Mouse (Mus musculus): ENCODE results near the gene Hcn1.

Hcn1 gene

DNA sequence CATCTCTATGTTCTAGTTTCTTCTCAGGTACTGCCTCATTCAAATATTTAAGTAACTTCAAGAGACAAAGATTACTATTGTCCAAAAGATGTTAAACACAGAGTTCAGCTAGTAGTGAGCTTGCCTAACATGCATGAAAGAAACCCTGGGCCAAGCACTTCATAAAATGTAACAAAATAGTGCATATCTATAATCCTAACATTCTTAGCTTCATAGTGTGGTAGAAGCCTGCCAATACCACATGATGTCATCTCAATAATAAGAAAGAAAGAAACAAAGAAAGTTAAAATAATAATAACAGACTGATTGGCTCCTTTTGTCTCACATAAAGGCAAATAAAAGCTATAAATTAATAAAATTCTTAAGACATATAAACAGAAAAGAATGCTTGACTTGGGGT lies 103.5 kb downstream of the Hcn1 start:
- DNase-seq (ENCODE audit: low read depth, low spot score): no peak

DNA sequence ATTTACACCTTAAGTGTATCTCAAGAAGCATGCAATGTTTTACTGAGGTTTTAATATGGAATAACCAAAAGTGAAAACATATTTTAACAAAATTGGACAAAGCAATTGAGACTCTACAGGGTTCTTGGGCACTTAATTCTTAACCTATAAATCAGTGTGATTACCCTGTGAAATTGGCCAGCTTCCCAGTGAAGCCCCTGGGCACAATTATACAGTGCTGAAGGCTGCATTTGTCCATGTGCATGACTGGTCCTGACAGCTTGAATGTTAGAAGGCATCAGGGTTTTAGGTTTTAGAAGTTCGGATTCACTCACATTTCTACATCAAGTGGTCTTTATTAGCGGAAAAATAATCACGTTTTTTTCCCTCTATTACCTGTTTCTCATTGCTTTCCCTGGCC lies 103.9 kb downstream of the Hcn1 start:
- no peak for DNase-seq (ENCODE audit: low read depth, low spot score)

DNA sequence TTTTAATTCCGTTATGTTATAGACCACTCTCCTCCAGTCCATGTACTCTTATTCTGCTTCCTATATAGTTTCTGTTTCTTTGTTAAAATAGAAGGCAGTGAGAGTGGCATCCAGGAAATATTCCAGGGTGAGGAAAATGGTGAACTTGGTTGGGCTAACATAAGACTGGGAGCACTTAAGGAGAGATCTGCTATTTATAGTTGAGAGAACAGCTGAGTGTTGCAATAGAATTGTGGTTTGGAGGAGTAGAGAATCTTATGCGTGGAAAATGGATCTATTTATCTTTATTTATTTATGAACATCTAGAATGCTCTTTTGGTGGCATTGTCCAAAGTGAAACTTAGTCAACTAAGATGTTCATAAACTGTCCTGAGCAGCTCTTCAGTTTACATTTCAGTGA lies 104.4 kb downstream of the Hcn1 start:
- DNase-seq (ENCODE audit: low read depth, low spot score): no peak

DNA sequence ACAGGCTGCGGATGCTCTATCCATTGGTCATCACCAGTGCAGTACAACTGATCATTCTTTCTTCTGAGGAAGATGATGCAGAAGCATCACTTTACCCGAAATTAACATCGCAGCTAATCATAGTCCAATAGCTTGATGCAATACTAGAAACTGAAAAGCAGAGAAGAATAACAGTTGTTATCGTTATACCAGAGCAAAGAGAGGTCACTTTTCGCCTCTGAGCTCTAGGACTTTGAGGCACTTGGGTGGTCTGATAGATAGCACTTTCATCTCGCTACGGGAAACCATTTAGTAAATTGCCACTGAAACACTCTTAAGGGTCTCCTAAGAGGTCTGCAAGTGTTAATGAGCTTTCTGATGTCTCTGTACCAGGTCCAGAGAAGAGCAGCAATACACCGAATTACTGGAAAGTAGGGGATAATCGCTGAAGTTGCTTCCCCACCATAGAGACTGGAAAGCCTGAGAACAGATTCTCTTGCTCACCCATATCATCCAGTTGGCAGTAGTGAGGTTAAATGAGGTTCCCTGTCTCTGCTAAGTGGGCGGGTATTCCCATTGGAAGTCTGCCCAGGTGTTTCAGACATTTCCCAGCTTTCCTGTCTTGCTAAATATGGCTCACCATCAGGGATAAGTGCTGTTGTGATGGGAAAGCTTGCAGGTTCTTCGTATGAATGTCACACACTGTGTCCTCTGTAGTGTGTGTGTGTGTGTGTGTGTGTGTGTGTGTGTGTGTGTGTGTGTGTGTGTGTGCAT lies 105.0 kb downstream of the Hcn1 start:
- DNase-seq (ENCODE audit: low read depth, low spot score): no peak

DNA sequence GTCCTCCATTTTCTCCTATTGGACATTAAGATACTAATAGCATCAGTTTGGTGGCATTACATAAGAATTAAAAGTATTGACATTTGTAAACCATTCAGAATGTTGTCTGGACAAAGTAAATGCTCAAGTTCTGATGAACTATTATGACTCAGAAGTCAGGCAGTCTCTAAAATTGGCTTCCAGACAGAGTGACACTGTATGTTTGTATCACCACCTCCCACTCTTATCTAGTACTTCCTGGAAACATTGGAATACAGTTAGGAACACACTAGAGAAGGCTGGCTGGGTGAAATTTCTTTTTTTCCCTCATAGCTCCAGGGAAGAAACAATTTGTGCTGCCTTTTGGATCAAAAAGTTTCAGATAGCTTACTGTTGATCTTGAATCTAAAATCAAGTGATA lies 108.7 kb downstream of the Hcn1 start:
- no peak for DNase-seq (ENCODE audit: low read depth, low spot score)

DNA sequence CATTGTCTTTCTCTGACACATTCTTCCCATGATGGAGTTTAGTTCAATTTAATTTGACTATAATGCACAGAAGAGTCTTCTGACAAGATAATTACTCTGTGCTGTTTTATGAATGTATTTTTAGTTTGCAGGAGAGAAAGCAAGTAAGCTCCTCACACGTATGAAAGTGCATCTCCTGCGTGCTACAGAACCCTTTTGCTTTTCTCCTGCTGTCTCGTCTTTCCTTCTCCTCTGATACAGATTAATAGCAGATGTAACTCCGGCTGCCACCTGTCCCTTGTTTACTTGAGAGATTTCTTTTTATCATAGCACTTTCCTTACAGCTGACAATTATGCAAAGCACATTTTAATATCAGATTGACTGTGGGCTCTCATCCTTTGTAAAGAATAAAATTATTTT lies 120.0 kb downstream of the Hcn1 start:
- DNase-seq (ENCODE audit: low read depth, low spot score): no peak

DNA sequence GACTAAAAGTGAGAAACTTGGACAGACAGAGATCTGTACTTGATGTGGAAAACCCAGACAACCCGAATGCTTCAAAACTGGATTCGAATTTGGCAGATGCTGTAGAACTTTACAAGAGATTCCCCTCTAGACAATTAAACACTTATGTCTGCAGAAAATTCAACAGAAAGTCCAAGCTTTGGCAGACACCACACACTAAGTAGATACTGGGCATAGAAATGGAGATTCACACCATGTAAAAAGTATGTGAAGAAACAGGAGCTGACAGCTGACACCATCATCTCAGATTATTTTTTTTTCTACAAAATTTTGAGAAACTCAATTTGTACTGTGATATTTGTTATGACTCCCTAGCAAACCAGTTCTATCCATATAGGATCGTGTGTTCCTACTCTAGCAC lies 122.0 kb downstream of the Hcn1 start:
- no peak for DNase-seq (ENCODE audit: low read depth, low spot score)

DNA sequence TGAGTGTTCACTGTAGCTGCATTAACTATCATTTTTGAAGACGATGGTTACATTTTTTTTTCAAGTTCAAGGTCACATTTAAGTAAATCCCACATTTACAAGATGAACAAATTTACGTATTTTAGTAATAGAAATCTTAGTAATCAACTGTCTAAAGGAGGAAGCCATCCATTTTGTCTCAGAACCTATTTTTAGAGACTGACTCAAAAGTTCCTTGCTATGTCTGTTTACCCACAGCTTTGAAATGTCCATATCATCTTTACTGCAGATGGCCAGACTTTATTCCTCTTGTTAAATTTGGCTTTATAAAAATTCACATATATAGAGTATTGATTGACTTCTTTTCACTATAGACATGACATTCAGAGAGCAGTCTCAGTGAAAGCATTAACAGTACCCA lies 126.3 kb downstream of the Hcn1 start:
- DNase-seq (ENCODE audit: low read depth, low spot score): no peak

DNA sequence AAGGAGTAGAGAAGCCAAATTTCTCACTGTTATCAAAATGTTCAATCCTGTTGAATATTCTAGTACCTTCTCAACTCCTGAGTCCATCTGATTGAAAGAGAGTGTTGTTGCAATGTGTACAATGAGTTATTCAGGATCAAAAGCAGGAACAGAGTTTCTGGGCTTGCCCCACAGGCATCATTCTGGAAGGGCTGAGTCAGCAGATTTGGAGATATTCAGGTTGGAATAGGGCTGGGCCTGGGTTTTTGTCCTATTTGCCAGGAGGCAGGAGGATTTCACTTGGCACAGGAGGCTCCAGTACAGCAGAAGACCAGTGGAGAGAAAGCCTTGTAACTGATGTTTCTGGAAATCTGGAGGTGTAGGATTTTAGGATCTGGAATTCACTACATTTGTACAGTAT lies 130.6 kb downstream of the Hcn1 start:
- DNase-seq (ENCODE audit: low read depth, low spot score): no peak

DNA sequence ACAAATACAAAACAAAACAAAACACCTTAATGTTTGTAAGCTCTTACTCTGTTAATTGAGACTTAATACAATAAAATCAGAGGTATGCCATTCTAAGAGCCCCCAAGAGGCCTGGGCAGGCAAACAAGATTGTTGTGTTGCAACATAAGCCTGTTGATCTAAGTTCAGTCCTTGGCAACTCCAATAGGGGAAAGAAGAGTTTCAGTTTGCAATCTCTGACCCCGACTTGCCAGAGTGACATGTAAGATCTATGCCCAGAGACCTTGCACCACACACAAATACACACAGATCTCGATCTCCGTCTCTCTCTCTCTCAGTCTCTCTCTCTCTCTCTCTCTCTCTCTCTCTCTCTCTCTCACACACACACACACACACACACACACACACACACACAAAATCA lies 142.3 kb downstream of the Hcn1 start:
- no peak for DNase-seq (ENCODE audit: low read depth, low spot score)

DNA sequence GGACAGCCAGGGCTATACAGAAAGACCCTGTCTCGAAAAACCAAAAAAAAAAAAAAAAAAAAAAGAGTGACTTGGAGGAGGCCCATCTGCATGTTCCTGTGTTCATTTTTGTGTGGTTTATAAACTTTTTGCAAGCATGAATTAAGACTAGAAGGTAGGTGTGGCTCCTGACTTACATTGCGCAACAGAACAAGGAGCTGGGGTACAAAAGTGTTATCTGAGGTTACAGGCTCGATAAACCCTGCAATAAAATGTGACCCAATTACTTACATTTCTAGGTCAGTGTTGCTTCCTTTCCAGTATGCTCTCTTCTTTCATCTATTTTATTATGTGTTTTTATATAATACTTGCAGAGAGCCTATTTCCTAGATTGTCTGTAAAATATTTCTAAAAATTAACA lies 143.1 kb downstream of the Hcn1 start:
- no peak for DNase-seq (ENCODE audit: low read depth, low spot score)

DNA sequence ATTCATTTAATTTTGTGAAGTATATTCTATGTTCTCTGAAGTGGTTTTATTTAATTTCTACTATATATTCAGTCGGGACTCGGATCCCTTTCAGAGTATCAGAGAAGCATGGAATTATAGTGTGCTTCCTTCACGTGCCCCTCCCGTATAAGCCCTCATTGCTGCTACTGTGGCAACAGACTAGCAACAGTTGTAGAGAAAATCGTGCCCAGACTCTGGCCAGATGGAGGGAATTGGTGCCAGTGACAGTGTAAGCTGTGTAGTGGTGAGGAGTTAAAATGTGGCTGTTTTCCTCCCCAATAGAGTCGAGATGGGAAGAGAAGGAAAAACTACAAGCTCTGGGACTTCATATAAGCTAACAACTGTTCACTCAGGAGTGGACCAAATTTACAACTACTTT lies 163.4 kb downstream of the Hcn1 start:
- DNase-seq (ENCODE audit: low read depth, low spot score): no peak

DNA sequence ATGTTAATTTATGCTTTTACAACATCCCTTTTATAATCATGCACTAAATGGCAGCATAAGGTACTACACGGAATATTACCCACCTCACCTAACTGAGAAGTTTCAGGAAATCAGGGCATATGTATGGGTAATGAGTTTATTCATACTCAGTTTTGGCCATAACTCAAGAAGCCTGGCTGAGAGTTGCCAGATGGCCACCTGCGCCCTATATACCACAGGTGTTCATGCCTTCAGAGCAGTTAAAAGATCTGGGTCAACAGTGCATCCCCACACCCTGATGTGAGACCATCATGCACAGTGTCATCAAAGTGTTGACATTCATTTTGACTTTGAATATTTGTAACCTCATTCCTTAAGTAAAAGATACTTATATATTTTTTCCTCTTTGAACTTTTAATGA lies 183.3 kb downstream of the Hcn1 start:
- DNase-seq (ENCODE audit: low read depth, low spot score): no peak

DNA sequence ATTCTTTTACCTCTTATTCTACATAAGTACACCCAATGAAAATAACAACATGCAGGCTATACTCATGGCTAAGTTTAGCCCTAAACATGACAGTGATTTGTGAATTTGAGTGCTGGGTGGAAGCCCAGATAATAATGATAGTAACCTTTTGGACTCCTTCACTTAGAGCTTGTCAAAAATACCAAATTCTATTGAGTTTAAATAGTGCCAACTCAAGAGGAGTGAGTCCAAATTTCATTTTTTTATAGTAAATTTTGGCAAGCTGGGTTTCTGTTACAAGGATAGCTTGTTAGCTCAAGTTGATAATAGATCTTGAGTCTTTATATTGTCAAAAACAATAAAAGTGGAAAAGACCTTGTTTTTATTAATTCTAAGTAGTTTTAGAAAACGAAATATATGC lies 190.7 kb downstream of the Hcn1 start:
- DNase-seq (ENCODE audit: low read depth, low spot score): no peak

DNA sequence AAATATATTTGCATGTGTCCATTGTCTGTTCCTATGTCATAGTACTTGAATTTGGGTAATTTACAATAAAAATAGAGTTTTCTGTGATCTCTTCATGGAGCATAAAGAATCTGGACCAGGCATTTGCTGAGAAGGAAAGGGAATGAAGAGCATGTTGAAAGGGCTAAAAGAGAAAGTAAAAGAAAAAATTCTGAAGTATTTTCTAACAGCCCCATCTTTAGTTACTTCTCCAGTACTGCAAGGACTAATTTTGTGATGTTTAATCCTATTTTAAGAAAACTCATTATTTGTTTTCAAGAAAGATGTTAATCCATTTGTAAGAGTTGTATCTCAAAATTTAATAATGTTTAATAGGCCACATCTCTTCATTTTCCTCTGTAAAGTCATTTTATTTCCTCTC lies 198.9 kb downstream of the Hcn1 start:
- DNase-seq (ENCODE audit: low read depth, low spot score): no peak

DNA sequence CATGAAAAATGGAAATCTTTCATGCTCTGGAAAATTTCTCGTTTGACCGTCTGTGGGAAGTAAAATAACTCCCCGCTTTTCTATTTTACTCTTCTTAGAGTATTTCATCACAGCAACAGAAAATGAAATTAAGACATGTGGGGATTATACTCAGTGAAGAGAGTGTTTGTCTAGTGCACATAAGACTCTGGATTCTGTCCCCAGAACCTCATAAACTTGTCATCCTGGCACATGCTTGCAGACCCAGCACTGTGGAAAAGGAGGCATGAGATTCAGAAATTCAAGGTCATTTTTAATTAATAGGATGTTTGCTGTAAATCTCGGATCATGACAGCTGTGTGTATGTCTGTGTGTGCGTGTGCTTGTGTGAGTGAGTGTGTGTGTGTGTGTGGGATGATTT lies 225.5 kb downstream of the Hcn1 start:
- no peak for DNase-seq (ENCODE audit: low read depth, low spot score)

DNA sequence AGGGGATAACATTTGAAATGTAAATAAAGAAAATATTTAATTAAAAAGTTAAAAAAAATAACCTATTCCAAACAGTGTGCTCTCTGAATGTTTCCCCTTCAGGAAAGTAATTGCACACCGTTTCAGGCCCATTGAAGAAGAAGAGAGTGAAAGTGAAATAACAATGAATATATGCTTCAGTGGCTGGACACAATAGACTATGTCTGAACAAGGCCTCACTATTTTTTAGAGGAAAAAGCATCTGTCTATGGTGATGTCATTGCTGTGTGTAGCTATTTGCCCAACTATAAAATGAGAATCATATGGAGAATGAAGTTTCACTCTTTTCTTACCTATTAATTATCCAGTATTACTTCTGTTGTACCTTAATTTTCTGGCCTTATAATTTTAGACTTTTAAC lies 234.5 kb downstream of the Hcn1 start:
- DNase-seq (ENCODE audit: low read depth, low spot score): no peak

DNA sequence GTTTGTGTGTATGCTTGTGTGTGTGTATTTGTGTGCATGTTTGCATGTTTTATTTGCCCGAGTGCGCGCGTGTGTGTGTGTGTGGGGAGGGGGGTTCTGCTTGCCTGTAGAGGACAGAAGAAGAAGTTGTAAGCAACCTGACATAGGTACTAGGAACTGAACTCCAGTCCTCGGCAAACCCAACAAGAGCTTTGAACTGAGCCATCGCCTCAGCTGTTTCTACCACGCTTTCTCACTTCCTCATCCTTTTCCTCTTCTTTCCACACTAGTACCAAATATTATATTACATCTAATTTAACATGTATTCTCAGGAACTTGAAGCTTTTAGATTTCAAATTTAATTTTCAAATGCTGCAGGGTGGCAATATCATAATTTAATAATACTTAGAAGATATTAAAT lies 236.1 kb downstream of the Hcn1 start:
- DNase-seq (ENCODE audit: low read depth, low spot score): no peak

DNA sequence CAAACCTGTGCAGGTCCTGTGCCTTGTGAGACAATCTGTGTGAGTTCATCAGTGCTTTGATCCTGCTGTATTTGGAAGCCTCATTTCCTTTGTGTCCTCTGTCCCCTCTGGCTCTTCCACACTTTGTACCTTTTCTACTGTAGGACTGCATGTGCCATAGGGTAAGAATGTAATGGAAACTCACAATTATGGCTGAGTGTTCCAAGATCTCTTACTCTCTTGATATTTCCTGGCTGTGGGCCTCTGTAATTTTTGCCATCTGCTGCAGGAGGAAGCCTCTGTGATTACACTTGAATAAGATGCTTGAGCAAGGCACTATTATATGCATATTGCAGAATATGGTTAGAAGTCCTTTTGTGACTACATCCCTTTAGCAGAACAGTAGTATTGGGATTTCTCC lies 240.2 kb downstream of the Hcn1 start:
- DNase-seq (ENCODE audit: low read depth, low spot score): no peak

DNA sequence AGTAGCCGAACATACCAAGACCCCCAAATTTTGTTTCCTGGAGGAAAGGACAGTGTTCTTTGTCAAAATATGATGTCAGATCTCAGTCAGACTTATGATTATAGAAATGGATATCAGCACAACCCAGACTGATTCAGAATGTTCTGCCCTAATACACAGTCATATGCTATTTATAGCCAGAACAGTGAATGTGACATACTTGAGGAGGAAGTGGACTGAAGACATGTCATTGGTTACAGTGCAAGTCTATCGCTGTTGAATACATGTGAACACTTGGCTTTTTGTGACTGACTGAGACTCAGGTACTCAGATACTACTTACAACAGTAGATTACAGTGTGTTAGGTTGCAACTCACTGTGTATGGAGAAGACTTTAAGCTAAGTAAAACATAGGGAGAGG lies 245.2 kb downstream of the Hcn1 start:
- DNase-seq (ENCODE audit: low read depth, low spot score): no peak

DNA sequence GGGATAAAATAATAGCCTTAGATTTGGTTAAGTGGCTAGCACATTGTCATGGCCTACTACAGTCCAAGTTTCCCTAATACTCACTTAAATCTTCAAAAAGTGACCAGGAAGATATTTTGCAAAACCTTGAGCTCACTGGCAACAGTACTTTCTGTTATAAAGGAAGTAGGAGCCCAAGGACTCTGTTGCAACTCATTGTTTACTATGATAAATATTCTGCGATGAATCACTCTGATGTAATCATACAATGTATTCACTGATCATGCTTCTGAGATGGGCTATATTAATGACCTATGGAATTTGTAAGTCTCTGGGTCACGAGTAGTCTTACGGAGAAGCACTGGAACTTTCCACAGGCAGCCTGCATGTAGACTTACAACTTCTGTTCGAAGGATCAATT lies 246.6 kb downstream of the Hcn1 start:
- no peak for DNase-seq (ENCODE audit: low read depth, low spot score)

DNA sequence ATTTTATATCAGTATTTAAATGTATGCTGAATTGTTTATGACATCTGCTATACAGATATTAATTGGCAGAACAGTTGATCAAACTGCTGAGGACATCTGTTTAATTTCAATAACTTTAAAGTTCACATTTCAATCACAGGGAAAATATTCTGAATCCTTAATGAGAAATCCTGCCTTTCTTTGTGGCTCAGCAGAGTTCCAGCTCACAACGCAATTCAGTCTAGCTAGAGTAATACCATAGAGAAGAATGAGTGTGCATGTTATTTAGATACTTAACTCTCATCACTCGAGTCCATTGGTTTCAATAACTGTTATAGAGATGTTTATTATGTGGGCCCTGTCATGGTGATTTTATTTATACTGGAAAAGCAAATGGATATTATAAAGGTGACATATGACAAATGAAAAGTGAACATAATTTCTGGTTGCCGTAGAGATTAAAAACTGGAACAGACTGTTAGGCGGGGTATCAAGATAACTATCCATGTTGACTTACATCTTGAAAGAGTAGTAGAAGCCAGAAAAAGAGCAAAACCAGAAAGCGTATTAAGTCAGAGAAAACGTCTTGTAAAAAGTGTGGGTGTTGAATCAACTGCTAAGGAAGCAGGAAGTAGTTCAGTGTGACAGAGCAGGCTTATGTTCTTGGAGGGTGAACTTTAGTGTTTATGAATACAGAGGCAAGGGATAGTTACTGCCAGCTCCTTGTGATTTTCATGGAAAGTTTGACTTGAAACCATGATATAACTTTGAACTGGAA lies 250.0 kb downstream of the Hcn1 start:
- no peak for DNase-seq (ENCODE audit: low read depth, low spot score)

DNA sequence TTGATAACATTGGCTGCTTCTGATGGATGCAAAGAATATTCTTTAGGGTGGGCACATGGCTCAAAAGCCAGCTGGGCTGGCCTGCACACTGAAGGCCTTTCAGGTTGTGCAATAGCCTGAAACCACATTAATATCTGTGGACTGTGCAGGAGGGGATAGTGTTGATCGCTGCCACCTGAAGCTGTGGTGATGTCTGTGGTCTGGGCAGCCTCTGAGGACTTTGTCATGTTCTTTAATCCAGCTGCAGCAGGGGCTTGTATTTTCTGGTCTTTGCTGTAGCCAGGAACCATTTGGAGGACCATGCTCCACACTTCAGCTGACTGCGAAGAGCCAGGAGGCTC lies 250.6 kb downstream of the Hcn1 start:
- no peak for DNase-seq (ENCODE audit: low read depth, low spot score)

DNA sequence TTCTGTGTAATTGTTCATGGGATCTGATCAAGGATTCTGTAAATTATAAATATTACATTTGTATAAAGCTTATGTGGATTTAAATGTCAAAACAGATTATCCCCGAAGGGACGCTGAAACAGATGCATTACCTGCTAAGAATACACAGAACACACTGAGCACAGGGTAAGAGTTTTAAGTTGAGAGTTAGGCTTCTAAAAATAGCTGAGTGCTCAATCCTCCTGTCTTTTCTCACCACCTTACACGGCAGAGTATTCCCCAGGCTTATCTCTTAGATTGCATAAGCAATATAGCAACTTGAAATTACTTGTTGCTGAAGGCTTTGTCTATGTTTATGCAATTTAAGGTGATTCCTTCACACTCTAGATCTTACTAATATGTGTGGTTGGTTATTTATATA lies 256.3 kb downstream of the Hcn1 start:
- DNase-seq (ENCODE audit: low read depth, low spot score): no peak

All from R1 (cell line).